Mouse (Mus musculus) frontal cortex, adult (tissue): ENCODE data around the gene Sec13.
A peak's percentile ranks its signal among the peaks of the same experiment; 100 is the strongest.

ENCODE experiments used
- ATAC-seq: cut with Nextera tagmentation; 2 replicates; pipeline ENCODE4 v1.9.2; 2017; ENCODE audit warnings: mild to moderate bottlenecking, moderate library complexity, mixed read lengths; ENCODE audit not compliant: low TSS enrichment

The Sec13 gene

DNA sequence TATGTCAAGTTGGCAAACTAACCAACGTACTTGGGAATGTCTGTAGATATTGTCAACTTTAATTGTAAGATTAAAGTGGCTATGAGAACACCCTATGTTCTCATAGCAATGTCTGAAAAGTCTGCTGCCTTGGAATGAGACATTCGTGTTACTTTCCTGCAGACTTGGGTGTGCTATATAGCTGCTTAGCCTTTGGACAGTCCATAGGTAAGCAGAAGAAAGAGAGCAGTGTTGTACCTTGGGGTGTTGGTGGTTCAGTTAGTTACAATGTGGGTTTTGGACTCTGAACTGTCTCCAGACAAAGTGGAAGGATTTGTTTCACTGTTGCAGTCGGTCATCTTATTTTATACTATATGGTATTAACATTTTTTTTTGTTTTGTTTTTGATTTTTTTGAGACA, 27.8 kb downstream of the Sec13 start:
- ATAC-seq, result no peak

DNA sequence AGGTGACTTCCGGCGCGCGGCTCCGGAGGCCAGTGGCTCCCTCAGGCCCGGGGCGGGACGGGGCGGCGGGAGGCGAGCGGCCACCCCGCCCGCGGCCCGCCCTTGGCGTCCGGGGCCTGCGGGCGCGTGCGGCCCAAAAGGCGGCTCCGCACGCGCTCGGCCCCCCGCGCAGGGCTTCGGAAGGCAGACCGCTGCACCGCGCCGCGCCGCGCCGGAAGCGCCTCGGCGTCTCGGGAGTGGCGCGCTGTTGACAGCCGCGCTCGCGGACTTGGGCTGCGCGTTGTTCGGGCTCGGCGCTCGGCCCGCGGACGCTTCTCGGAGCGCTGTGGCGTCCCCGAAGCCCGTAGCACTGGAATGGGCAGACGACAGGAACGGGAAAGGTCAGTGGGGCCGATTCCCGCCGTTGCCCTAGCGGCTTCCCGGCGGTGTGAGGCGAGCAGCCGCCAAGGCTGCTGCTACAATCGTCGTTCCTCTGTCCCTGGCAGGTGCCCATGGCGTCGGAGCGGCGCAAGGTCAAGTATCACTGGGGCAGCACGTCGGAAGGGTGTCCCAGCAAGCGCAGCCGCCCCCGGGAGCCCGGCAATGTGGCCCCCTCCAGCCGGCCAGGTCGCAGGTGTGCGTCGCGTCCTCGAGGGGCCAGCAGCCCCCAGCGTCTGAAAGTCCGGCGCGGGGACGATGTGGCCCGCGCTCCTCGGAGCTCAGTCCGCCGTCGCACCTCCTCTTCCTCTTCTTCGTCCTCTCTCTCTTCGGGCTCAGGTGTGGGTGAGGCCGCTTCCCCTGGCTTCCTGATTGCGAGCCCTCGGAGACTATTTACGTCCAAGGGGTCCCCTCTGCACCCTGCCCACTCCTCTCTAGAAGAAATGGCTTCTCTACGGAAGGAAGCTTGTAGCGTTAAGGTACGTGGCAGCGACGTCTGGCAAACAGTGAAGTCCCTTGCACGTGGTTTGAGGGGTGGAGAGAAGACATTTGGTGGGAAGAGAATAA, 43.0 kb downstream of the Sec13 start:
- ATAC-seq, result peak; percentile 48; the same call in 1 of the 2 replicates

DNA sequence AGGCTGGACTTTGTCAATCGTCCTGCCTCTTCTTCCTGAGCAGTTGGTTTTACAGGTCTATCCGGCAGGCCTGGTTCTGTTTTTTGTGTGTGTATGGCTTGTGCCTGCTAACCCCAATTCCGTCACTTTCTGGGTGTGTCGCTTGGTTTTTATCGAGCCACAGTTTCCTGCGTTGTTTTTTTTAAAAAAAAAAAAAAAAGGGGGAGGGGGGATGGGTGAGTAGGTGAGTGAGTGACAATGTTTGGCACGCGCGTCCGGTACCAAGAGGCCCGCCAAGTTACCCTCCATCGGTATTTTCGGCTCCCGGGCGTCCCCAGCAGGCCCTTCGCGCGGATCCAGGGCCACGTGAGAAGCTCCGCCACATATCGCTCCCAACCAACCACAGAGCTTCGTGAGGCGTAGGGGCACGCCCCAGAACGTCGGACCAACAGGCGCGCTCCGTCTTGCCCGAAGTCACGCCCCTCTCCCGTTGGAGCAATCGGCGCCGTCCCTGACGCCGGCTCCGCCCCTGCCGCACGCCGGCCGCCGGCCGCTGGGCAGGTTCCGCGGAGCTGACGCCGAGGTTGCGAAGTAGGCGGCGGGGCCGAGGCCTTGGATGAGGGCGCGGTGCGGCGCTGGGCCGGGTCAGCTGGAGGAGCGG, 43.8 kb downstream of the Sec13 start, which contains the start of gene Tatdn2:
Gene Tatdn2, plus strand, starts transcription at position 469 of the 640 bp plus-strand sequence.
- peak; percentile 98 for ATAC-seq

DNA sequence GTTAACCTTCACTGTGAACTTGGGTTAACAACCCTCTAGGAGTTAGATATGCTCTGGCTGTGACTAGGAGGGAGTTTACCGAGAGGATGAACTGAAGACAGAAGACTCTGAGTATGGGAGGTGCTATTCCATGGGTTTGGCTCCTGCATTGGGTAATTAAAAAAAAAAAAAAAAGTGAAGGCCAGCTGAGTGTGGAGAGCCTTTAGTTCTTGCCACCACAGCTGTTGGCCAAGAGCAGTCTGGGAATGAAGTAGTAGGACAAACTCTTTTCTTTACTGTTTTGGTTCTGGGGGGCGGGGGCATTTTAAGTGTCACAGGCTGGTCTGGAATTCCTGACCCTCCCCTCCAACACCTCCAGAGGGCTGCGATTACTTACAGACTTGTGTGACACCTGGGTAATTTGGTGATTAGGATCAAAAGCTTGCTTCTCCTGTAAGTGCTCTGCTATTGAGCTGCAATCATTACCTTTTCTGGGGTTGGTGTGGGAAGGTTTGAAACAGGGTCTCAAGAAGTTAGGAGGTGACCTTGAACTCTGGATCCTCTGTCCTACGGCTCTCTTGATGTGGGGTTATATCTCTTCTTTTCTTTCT, 44.7 kb downstream of the Sec13 start:
- no peak for ATAC-seq

DNA sequence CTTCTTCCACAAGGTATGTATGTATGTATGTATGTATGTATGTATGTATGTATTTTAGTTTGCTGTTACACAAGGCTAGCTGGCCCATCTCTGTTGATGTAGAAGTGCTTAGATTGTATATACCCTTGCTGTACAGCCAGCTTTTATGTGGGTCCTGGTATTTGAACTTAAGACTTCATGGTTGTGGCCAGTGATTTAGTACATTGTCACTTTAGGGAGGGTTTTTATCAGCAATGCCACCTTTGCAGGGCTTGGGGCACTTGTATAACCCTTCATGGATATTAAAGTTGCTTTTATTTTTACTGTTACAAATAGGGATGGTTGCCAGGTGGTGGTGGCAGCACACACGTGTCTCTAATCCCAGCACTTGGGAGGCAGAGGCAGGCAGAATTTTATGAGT, 45.3 kb downstream of the Sec13 start:
- ATAC-seq, result no peak

DNA sequence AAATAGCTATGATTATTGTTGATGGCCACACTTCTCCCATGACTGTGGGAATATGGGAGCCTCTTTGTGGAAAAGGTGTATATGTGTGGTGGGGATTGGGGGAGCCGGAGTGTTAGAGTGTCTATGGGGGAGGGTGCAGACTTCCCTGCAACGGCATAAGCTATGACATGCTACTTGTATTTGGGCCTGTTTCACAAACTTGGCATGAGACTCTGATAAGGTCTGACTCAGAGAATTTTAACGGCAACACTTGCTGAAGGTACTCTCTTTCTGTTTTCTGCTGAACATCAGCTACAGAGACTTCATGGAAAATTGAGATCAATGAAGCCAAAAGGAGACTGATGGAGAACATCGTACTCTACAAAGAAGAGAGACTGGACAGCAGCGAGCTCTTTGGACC, 47.2 kb downstream of the Sec13 start:
- ATAC-seq, result no peak

DNA sequence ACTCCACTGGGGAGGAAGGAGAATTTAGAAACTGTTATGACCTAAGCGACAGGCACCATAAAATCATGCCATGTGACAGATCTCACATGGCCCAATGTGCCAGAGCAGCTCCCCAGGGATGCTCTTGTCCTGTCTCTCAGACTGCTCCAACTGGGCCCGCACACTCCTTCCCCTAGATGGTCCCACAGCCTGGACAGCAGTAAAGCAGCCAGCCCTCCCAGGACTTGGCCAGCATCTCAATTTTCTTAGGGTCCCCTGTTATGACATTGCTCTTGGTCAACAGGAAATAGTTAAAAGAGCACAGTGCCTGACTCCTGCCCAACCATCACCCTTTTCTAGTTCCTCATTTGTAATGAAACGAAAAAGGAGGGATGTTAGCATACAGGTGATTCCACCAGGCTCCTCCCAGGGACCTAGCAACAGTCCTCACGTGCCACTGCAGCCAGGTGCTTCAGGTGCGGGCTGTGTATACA, 47.8 kb downstream of the Sec13 start:
- no peak for ATAC-seq

DNA sequence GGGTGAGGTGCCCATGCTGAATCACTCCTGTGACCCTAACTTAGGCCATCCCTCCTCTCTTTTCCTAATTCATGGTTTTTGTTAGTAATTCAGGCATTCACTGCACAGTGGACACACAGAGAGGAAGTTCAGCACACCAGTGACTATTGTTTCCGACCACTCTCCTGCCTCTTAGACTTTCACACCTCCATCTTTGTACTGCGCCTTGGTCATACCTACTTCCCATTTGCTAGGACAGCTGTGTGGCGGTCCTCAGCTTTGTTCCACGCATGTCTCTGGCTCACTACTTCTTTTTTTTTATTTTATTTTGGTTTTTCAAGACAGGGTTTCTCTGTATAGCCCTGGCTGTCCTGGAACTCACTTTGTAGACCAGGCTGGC, 49.5 kb downstream of the Sec13 start:
- ATAC-seq, result no peak

DNA sequence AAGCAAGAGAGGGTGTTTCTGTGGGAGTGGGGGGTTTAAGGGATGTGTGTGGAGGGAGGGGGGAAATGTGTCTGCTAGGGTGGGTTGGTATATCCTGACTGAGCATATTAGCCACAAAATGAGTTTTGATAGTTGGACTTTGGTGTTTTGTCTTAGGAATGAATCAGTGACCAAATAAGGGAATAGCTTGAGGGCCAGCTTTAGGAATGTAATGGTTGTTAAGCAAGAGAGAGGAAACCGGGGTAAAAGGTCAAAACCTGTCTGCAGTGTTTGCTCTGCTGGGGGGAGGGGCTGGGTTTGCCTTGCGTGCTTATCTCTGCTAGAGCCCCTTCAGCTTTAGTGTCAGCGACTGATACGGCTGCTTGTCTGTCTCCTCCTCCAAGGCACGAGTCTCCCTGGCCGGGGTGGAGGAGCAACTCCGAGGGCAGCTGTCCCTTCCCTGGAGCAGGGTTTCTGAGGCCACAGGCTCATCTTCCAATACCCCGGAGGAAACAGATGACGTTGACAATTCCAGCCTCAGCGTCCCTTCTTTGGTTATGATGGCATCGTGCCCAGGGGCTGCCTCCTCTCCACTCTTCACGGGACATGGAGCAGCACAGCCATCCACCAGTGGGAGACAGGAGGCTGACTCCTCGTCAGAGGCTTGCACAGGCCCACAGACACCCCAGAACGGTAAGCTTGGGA, 50.0 kb downstream of the Sec13 start:
- ATAC-seq, result no peak

DNA sequence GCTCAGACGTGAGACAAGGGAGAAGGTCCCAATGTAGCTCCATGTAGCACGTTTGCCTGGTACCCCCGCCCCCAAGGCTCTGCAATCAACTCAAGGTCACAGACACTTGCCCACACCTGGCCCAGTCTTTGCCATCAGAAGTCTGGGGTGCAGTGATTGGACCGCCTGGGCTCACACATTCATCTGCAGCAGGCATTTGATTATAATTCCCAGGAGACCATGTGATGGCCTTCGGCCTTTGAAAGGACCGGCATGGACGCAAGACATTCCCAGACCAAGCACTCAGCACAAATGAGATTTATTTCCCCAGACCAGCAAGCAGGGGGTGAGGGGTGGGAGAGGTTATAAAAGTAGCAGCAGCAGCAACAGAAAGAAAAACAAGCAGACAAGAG, 50.5 kb downstream of the Sec13 start:
- ATAC-seq, result no peak

DNA sequence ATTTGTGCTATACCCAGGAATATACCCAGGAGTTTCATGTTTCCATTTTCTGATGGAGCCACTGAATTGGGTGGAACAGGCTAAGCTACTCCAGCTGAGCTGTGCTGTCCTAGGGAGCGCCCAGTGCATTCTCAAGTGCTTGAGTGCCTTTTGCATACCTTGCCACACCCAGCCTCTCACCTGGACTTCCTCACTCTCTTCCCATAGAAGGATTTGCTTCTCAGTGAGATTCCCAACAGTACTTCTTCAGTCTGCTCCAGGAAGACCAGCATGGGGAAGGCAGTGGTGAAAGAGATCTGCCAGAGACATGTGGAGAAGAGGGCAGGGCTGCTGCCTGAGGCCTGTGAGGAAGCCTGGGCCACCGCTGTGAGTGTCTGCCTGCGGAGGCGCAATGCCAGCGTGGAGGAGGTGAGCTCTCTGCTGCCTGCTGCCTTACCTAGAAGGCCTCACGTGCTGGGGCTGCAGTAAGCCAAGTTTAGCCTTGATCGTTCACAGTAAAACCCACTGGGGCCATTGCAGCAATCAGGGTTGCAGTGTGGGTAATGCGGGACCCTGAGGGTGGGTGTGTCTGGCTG, 53.9 kb downstream of the Sec13 start:
- no peak for ATAC-seq

DNA sequence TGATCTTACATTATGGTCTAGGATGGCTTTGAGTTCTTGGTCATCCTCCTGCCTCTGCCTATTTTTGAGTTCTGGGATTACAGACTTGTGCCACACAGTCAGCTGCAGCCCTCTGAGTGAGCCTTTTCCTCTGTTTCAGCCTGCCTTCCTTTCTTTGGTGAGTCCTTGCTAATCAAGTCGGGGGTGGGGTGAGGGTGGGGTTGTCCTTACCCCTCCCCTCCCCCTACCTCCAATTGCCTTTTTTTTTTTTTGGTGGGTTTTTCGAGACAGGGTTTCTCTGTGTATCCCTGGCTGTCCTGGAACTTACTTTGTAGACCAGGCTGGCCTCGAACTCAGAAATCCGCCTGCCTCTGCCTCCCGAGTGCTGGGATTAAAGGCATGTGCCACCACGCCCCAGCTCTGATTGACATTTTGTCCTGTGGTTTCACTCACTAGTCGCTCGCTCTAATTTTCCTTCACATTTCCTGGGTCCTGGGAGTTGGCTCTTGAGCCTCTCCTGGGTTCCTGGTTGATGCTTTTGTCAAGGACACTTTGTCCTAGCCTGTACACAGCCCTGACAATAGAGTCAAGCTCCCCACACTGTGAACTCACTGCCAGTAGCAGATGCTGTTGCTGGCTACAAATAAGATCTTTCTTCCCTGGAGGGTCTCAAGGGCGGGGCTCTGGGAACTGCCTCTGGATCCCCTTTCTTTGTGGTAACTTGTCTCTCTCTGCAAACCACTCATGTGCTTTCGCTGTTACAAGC, 57.3 kb downstream of the Sec13 start:
- no peak for ATAC-seq

DNA sequence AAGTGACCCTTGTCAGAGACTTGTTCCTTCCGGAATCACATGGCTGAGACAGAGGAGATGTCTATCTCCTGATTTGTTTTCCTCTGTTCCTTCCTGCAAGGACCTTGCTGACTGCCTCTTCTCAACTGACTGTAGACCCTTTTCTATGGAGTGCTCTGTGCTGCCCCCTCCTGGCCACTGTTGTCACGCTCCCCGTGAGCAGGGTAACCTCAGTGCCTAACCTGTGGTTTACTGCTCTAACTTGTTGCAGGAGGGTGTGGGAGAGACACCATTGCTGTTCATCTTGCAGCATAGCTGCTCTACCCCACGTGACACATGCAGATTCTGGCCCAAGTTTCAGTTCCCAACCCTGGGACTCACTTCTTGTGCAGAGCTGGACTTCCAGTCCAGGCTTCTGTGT, 59.3 kb downstream of the Sec13 start:
- ATAC-seq, result peak; percentile 86

DNA sequence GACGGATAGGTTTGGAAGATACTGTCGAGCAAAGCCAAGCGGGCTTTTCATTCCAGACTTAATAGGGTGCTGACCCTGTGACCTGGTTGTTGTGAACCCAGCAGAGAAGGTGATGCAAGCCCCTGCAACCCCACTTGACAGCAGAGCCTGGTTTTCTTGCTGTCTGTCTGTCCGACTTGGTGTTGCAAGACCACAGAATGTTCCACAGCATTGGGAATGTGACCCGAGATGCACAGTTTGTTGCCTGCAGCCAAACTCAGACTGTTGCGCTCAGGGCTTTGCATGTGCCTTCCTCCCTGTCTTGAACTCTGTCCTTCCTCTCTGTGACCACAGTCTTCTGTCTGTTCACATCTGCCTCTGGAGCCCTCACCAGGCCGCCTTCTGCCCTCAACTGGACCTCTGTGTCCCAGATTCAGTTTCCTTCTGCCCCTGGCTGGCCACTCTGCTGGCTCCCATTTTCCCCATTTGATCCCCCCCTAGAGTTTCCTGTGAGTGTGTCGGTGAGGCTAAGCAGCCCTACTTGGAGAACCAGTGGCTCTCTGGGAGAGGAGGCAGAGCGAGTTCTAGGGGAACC, 60.5 kb downstream of the Sec13 start:
- no peak for ATAC-seq

DNA sequence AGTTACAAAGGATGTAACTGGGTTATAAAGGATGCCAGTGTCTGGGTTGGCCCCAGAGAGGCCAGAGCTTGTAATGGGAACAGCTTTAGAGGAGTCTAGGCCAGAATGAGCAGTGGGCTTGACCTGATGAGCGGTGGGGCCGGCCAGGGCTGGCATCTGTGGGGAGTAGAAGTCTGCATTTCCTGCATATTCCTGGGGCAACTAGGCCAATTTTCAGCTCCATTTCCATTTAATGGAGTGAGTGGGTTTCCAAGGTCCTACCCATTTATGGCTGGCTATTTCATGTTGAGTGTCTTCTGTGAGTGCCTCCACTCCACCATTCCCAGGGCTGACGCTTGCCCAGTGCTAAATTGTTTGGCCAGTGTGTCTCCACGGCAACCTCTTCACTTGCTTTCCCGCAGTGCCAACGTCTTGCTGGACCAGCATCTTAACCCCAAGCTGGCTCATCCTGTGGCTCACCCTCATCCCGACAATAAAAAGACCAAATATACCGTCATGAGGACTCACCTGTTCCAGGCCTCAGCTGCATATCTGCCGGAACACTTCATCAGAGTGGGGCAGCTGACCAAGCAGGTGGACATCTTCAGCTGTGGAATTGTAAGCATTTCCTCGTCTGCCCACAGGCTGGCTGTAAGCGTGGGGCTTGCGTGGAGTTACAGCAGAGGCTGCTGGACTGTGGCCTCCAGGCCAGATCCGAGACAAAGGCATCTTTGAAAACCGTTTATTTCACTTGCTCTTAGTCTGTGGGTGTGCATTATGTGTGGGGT, 62.1 kb downstream of the Sec13 start:
- ATAC-seq, result peak; percentile 54; the same call in 1 of the 2 replicates
